ENCODE assay signal across 8 mouse cellular contexts in genomic region chr10:67004527-67005042, GRCm38 (mm10).
DNase-seq lines count a peak whose midpoint lies in the region; ATAC-seq and TF ChIP-seq lines count a peak whose summit lies in the region.

No protein-coding gene starts in this region.

- WGBS in forebrain, embryonic 15.5 days: 2% methylated on average over 12 of the region's 12 CpGs
- 3% methylated on average over 12 of the region's 12 CpGs for WGBS in liver, embryonic 12.5 days (ENCODE audit: insufficient replicate concordance)

- ATAC-seq in forebrain, embryonic 15.5 days (replicated peaks): peak; percentile 18
- peak; percentile 85 for ATAC-seq in inflammation-experienced regulatory T-cells, adult 6 months
- ATAC-seq in liver, embryonic 12.5 days: no peak

- intact Hi-C loops in gastrocnemius, postnatal 14 days (cut with DNase I; ENCODE audit: low total_unique reads): no loop called here

- peak overlapping the region; percentile 98; the same call in 1 of the 2 replicates for H3K27ac ChIP-seq in ES-E14 (ENCODE audit: insufficient read depth, low read depth, low read length, poor library complexity, severe bottlenecking)
- peak overlapping the region; percentile 81 for H3K27ac ChIP-seq in forebrain, embryonic 15.5 days (replicated peaks)
- H3K27ac ChIP-seq in liver, embryonic 12.5 days: peak overlapping the region; percentile 33

- H3K36me3 ChIP-seq in ES-E14 (ENCODE audit: control insufficient read depth, insufficient read depth, low read length, poor library complexity, severe bottlenecking): no peaks in the 10 kb centered on the region
- no peaks in the 10 kb centered on the region for H3K36me3 ChIP-seq in forebrain, embryonic 15.5 days
- H3K36me3 ChIP-seq in liver, embryonic 12.5 days: no peaks in the 10 kb centered on the region

- H3K9me3 ChIP-seq in ES-E14 (ENCODE audit: control insufficient read depth, insufficient read depth, low read depth, low read length): no peaks in the 10 kb centered on the region
- no peaks in the 10 kb centered on the region for H3K9me3 ChIP-seq in forebrain, embryonic 15.5 days
- no peaks in the 10 kb centered on the region for H3K9me3 ChIP-seq in liver, embryonic 12.5 days (replicated peaks)

- in situ Hi-C loops in ES-E14 (cut with MboI; ENCODE audit: low sequenced_read_pairs in 2 of 2, unreplicated experiment in 2 of 2): no loop called here

- H3K4me2 ChIP-seq in forebrain, embryonic 15.5 days (replicated peaks): peak overlapping the region; percentile 54
- peak overlapping the region; percentile 66 for H3K4me2 ChIP-seq in liver, embryonic 12.5 days

- H3K4me1 ChIP-seq in ES-E14 (ENCODE audit: control insufficient read depth in 2 of 2, insufficient read depth in 2 of 2, low read length in 2 of 2, poor library complexity in 1 of 2): peaks cover 0 to 5% of the 10 kb centered on the region in 2 experiments; a peak in 2 of 4 replicates
- H3K4me1 ChIP-seq in forebrain, embryonic 15.5 days: peaks cover 31% of the 10 kb centered on the region
- H3K4me1 ChIP-seq in liver, embryonic 12.5 days: peaks cover 23% of the 10 kb centered on the region

- H3K27me3 ChIP-seq in forebrain, embryonic 15.5 days: no peaks in the 10 kb centered on the region
- H3K27me3 ChIP-seq in liver, embryonic 12.5 days (replicated peaks): peaks cover 19% of the 10 kb centered on the region; the same call in 1 of the 2 replicates

- H3K4me3 ChIP-seq in ES-E14 (ENCODE audit: insufficient read depth in 1 of 2, low read depth in 1 of 2, low read length in 2 of 2, poor library complexity in 1 of 2, severe bottlenecking in 1 of 2): peak overlapping the region; percentile 5 to 49; a peak in 2 of 4 replicates
- H3K4me3 ChIP-seq in forebrain, embryonic 15.5 days: peak overlapping the region; percentile 26
- peak overlapping the region; percentile 51 for H3K4me3 ChIP-seq in liver, embryonic 12.5 days

- peak; percentile 57 for DNase-seq in CD4-positive helper T cell, adult 2 months (ENCODE audit: low read depth, low spot score)
- DNase-seq in ES-E14 (ENCODE audit: low read depth, low spot score): no peak
- DNase-seq in naive thymus-derived CD4-positive, alpha-beta T cell, adult 2 months (ENCODE audit: low read depth): peak; percentile 60
- DNase-seq in gastrocnemius, postnatal 14 days: no peak
- DNase-seq in cerebellum, postnatal 4 days (ENCODE audit: low spot score in 2 of 2): no peak

- H3K9ac ChIP-seq in ES-E14 (ENCODE audit: insufficient read depth, low read depth, low read length, poor library complexity, severe bottlenecking): peak overlapping the region; percentile 44; the same call in 1 of the 2 replicates
- H3K9ac ChIP-seq in forebrain, embryonic 15.5 days (replicated peaks): peak overlapping the region; percentile 29
- peak overlapping the region; percentile 47 for H3K9ac ChIP-seq in liver, embryonic 12.5 days

TF ChIP-seq in ES-E14, 5 proteins besides CTCF, POLR2A, EP300 and RAD21:
- TF ChIP-seq MAFK (IDR thresholded peaks at IDR 0.05; ENCODE audit: insufficient read depth, low read depth, low read length): no peak
- no peak for TF ChIP-seq CHD2 (IDR thresholded peaks at IDR 0.05; ENCODE audit: low read depth, low read length)
- no peak for TF ChIP-seq HCFC1 (IDR thresholded peaks at IDR 0.05; ENCODE audit: borderline replicate concordance, insufficient read depth, low read length)
- TF ChIP-seq ZNF384 (IDR thresholded peaks at IDR 0.05; ENCODE audit: low read depth, low read length): no peak
- no peak for TF ChIP-seq ZC3H11A (IDR thresholded peaks at IDR 0.05; ENCODE audit: borderline replicate concordance, low read depth, low read length)

Comparison
In these comparisons a context has a peak if more than half of its experiments do, and no peak if none do; other contexts are left out.
1. DNase-seq: peak in CD4-positive helper T cell, adult 2 months (single experiment) and naive thymus-derived CD4-positive, alpha-beta T cell, adult 2 months (single experiment); none in ES-E14 (single experiment), gastrocnemius, postnatal 14 days (single experiment) and cerebellum, postnatal 4 days (0 of 2).
2. H3K27ac ChIP-seq: peak in every context shown above with its lines; median percentile 98 in ES-E14; 81 in forebrain, embryonic 15.5 days; 33 in liver, embryonic 12.5 days.
3. Peak in every context shown above with its lines, with median percentiles within 50 percentile points of each other: H3K4me3 ChIP-seq and H3K9ac ChIP-seq.